Mouse (Mus musculus) gonadal fat pad, adult 2 months (tissue): ENCODE data around the gene Col12a1. TPM values are rescaled to one million over a fixed set of nuclear protein-coding genes. Genes with fewer than 3 reads are reported as not detected.

Experiments used
- DNase-seq: peaks from one replicate; pipeline ENCODE4 v3.0.0-alpha.2; 2012; ENCODE audit warnings: low read depth
- polyA plus RNA-seq: library from polyadenylated mRNA; depleted of rRNA; stranded (reverse); fragments of >200 nt; gene quantifications from 2 replicates; pipeline ENCODE4 v1.2.3, GENCODE M21; 2012; rRNA removed

Col12a1 gene
- 30.1 and 30.3 TPM in 2 replicates for polyA plus RNA-seq

GRCm38 (mm10) chr9:79718481-79719370, at the start of gene Col12a1:
Gene Col12a1 (minus strand): TSS chr9:79718831.
- DNase-seq, result no peak

- no peak for DNase-seq
Measured at GRCm38 (mm10) chr9:79766991-79767545, 48.4 kb upstream of the Col12a1 start.

GRCm38 (mm10) chr9:79765329-79765728, 46.7 kb upstream of the Col12a1 start:
- DNase-seq, result no peak

- DNase-seq, result no peak
Measured at GRCm38 (mm10) chr9:79762519-79762918, 43.9 kb upstream of the Col12a1 start.

- DNase-seq, result no peak
Measured at GRCm38 (mm10) chr9:79760076-79760475, 41.4 kb upstream of the Col12a1 start.

GRCm38 (mm10) chr9:79759385-79760005, 40.9 kb upstream of the Col12a1 start, which contains the start of gene Cox7a2:
Gene Cox7a2 (minus strand): TSS chr9:79759878.
- DNase-seq, result peak; percentile 68

- no peak for DNase-seq
Measured at GRCm38 (mm10) chr9:79755311-79755710, 36.7 kb upstream of the Col12a1 start.

- no peak for DNase-seq
Measured at GRCm38 (mm10) chr9:79751846-79752245, 33.2 kb upstream of the Col12a1 start.

- DNase-seq, result no peak
Measured at GRCm38 (mm10) chr9:79750709-79751108, 32.1 kb upstream of the Col12a1 start.

GRCm38 (mm10) chr9:79745036-79745435, 26.4 kb upstream of the Col12a1 start:
- DNase-seq, result no peak

GRCm38 (mm10) chr9:79735608-79736007, 17.0 kb upstream of the Col12a1 start:
- no peak for DNase-seq

- DNase-seq, result no peak
Measured at GRCm38 (mm10) chr9:79730301-79730700, 11.7 kb upstream of the Col12a1 start.

GRCm38 (mm10) chr9:79723090-79723489, 4.5 kb upstream of the Col12a1 start:
- DNase-seq, result no peak

- no peak for DNase-seq
Measured at GRCm38 (mm10) chr9:79721056-79721455, 2.4 kb upstream of the Col12a1 start.

GRCm38 (mm10) chr9:79720143-79720542, 1.5 kb upstream of the Col12a1 start:
- DNase-seq, result no peak

- DNase-seq, result no peak
Measured at GRCm38 (mm10) chr9:79719451-79719850, 820 bp upstream of the Col12a1 start.

GRCm38 (mm10) chr9:79717836-79718475, 675 bp downstream of the Col12a1 start:
- no peak for DNase-seq

GRCm38 (mm10) chr9:79716909-79717835, 1.5 kb downstream of the Col12a1 start:
- DNase-seq, result no peak

- peak; percentile 38 for DNase-seq
Measured at GRCm38 (mm10) chr9:79716496-79716895, 2.1 kb downstream of the Col12a1 start.

- no peak for DNase-seq
Measured at GRCm38 (mm10) chr9:79714471-79715045, 4.1 kb downstream of the Col12a1 start.
